In genomic region chr8:45409702-45410101, GRCm38 (mm10) we compare ENCODE assay signal across 8 mouse cellular contexts. TPM values are rescaled to one million over a fixed set of nuclear protein-coding genes. Genes with fewer than 3 reads are reported as not detected.
A peak's percentile ranks its signal among the peaks of the same experiment; 100 is the strongest.
DNase-seq lines count a peak whose midpoint lies in the region; ATAC-seq and TF ChIP-seq lines count a peak whose summit lies in the region.

No protein-coding gene starts in this region.

- no peaks in the 10 kb centered on the region for H3K9me3 ChIP-seq in megakaryocyte, embryonic 14.5 days
- no peaks in the 10 kb centered on the region for H3K9me3 ChIP-seq in forebrain, embryonic 15.5 days
- H3K9me3 ChIP-seq in limb, embryonic 14.5 days (ENCODE audit: control insufficient read depth, low read length): no peaks in the 10 kb centered on the region
- H3K9me3 ChIP-seq in stomach, embryonic 15.5 days: no peaks in the 10 kb centered on the region

- no peaks in the 10 kb centered on the region for H3K36me3 ChIP-seq in megakaryocyte, embryonic 14.5 days (replicated peaks; ENCODE audit: low read length)
- no peaks in the 10 kb centered on the region for H3K36me3 ChIP-seq in forebrain, embryonic 15.5 days
- no peaks in the 10 kb centered on the region for H3K36me3 ChIP-seq in limb, embryonic 14.5 days (ENCODE audit: control insufficient read depth, insufficient read depth, low read length)
- no peaks in the 10 kb centered on the region for H3K36me3 ChIP-seq in stomach, embryonic 15.5 days

- H3K27ac ChIP-seq in forebrain, embryonic 15.5 days (replicated peaks): no peak overlapping the region
- no peak overlapping the region for H3K27ac ChIP-seq in limb, embryonic 14.5 days (replicated peaks; ENCODE audit: low read depth, low read length)
- H3K27ac ChIP-seq in stomach, embryonic 15.5 days: peak overlapping the region; percentile 83

- no peak for ATAC-seq in megakaryocyte, adult 5-6 weeks (ENCODE audit: poor library complexity, severe bottlenecking)
- no peak for ATAC-seq in forebrain, embryonic 15.5 days (replicated peaks)
- ATAC-seq in limb, embryonic 14.5 days (ENCODE audit: low FRiP score, low read depth): no peak
- no peak for ATAC-seq in stomach, embryonic 15.5 days (ENCODE audit: insufficient read depth, low FRiP score, low read depth)

- H3K4me3 ChIP-seq in megakaryocyte, embryonic 14.5 days (replicated peaks): peak overlapping the region; percentile 94
- peak overlapping the region; percentile 36 for H3K4me3 ChIP-seq in forebrain, embryonic 15.5 days
- H3K4me3 ChIP-seq in limb, embryonic 14.5 days (replicated peaks; ENCODE audit: low read length): peak overlapping the region; percentile 32
- peak overlapping the region; percentile 48 for H3K4me3 ChIP-seq in stomach, embryonic 15.5 days (replicated peaks)

- H3K4me2 ChIP-seq in forebrain, embryonic 15.5 days (replicated peaks): peak overlapping the region; percentile 53
- H3K4me2 ChIP-seq in limb, embryonic 14.5 days (replicated peaks; ENCODE audit: low read depth, low read length, severe bottlenecking): peak overlapping the region; percentile 52
- peak overlapping the region; percentile 66 for H3K4me2 ChIP-seq in stomach, embryonic 15.5 days

- no peak for DNase-seq in limb, embryonic 14.5 days (ENCODE audit: low spot score)
- no peak for DNase-seq in Muller cell, postnatal 12 days (ENCODE audit: inconsistent ontology term)
- no peak for DNase-seq in layer of hippocampus, adult 11-12 months (ENCODE audit: low spot score)
- DNase-seq in ovary, postnatal 14 days (ENCODE audit: low spot score): no peak

- no peak overlapping the region for H3K9ac ChIP-seq in forebrain, embryonic 15.5 days (replicated peaks)
- peak overlapping the region; percentile 36; the same call in 1 of the 2 replicates for H3K9ac ChIP-seq in limb, embryonic 14.5 days (ENCODE audit: low read depth, low read length, severe bottlenecking)
- H3K9ac ChIP-seq in stomach, embryonic 15.5 days: no peak overlapping the region

- H3K4me1 ChIP-seq in megakaryocyte, embryonic 14.5 days: peaks cover 13% of the 10 kb centered on the region
- H3K4me1 ChIP-seq in forebrain, embryonic 15.5 days: peaks cover 8% of the 10 kb centered on the region
- H3K4me1 ChIP-seq in limb, embryonic 14.5 days (ENCODE audit: control insufficient read depth, insufficient read depth, low read length): peaks cover 4% of the 10 kb centered on the region; the same call in 1 of the 2 replicates
- H3K4me1 ChIP-seq in stomach, embryonic 15.5 days: no peaks in the 10 kb centered on the region

- no peaks in the 10 kb centered on the region for H3K27me3 ChIP-seq in megakaryocyte, embryonic 14.5 days (replicated peaks)
- H3K27me3 ChIP-seq in forebrain, embryonic 15.5 days: no peaks in the 10 kb centered on the region
- no peaks in the 10 kb centered on the region for H3K27me3 ChIP-seq in limb, embryonic 14.5 days (ENCODE audit: control insufficient read depth, insufficient read depth, low read length)
- H3K27me3 ChIP-seq in stomach, embryonic 15.5 days (replicated peaks): no peaks in the 10 kb centered on the region

- no peak for TF ChIP-seq POLR2A in limb, embryonic 14.5 days (IDR thresholded peaks at IDR 0.05; ENCODE audit: borderline replicate concordance, extremely low read depth, insufficient read depth, insufficient read length)

- 42% methylated on average over 4 of the region's 4 CpGs for WGBS in forebrain, embryonic 15.5 days
- WGBS in limb, embryonic 14.5 days: 58% methylated on average over 4 of the region's 4 CpGs
- 35% methylated on average over 4 of the region's 4 CpGs for WGBS in stomach, embryonic 15.5 days

RNA-seq across cellular contexts. Expression of gene Tlr3, which starts 1.2 kb away (rescaled TPM):
- polyA plus RNA-seq in megakaryocyte, embryonic 14.5 days (2012; ENCODE audit: insufficient read depth, low replicate concordance): not detected in 2 replicates
- 1.8 and 2.2 TPM in 2 replicates for total RNA-seq in megakaryocyte, adult 5-6 weeks (2015)
- 0.29 and 0.41 TPM in 2 replicates for total RNA-seq in megakaryocyte, adult 5-6 weeks (2017)
- polyA plus RNA-seq in forebrain, embryonic 15.5 days (2015; fragmentation: Nextera tagmentation; extraction: Ambion mirVana): 0.93 and 0.94 TPM in 2 replicates
- polyA plus RNA-seq in limb, embryonic 14.5 days (2012; rRNA removed): 0.81 and 1.4 TPM in 2 replicates
- 1.5 and 2.5 TPM in 2 replicates for polyA plus RNA-seq in limb, embryonic 14.5 days (2014; fragmentation: Nextera tagmentation; extraction: Ambion mirVana)
- 3.0 and 3.6 TPM in 2 replicates for polyA plus RNA-seq in stomach, embryonic 15.5 days (2015; fragmentation: Nextera tagmentation; extraction: Ambion mirVana)

RNA-seq across cellular contexts. Expression of gene Fam149a, which starts 27.6 kb away (rescaled TPM):
- not detected in 2 replicates for polyA plus RNA-seq in megakaryocyte, embryonic 14.5 days (2012; ENCODE audit: insufficient read depth, low replicate concordance)
- total RNA-seq in megakaryocyte, adult 5-6 weeks (2015): 0.31 and 0.36 TPM in 2 replicates
- total RNA-seq in megakaryocyte, adult 5-6 weeks (2017): 0.15 TPM in 1 of 2 replicates, not detected in the other
- 4.5 and 5.1 TPM in 2 replicates for polyA plus RNA-seq in forebrain, embryonic 15.5 days (2015; fragmentation: Nextera tagmentation; extraction: Ambion mirVana)
- 11.8 and 12.9 TPM in 2 replicates for polyA plus RNA-seq in limb, embryonic 14.5 days (2012; rRNA removed)
- 14.9 and 16.8 TPM in 2 replicates for polyA plus RNA-seq in limb, embryonic 14.5 days (2014; fragmentation: Nextera tagmentation; extraction: Ambion mirVana)
- 18.3 and 24.8 TPM in 2 replicates for polyA plus RNA-seq in stomach, embryonic 15.5 days (2015; fragmentation: Nextera tagmentation; extraction: Ambion mirVana)

Comparison
In these comparisons a context has a peak if more than half of its experiments do, and no peak if none do; other contexts are left out.
1. H3K4me3 ChIP-seq: peak in every context shown above with its lines; median percentile 94 in megakaryocyte, embryonic 14.5 days; 48 in stomach, embryonic 15.5 days; 36 in forebrain, embryonic 15.5 days; 32 in limb, embryonic 14.5 days.